Mouse (Mus musculus): ENCODE data around the gene Nat8.
"Not testable (repeated sequence)": the region's sequence is repeated elsewhere in the genome, so short reads cannot be mapped to it uniquely, and the experiment has no call there.

The Nat8 gene

GRCm38 (mm10) chr6:85831796-85832321, at the start of gene Nat8:
Nat8 (minus strand) TSS chr6:85832082.
- DNase-seq (ENCODE audit: low read depth, low spot score): no peak

GRCm38 (mm10) chr6:85869006-85869405, 37.1 kb upstream of the Nat8 start, which contains the start of gene Nat8f2:
Nat8f2 (minus strand) TSS chr6:85869158.
- DNase-seq (ENCODE audit: low read depth, low spot score): not testable (repeated sequence)

- DNase-seq (ENCODE audit: low read depth, low spot score): no peak
Measured at GRCm38 (mm10) chr6:85867726-85868690, 36.1 kb upstream of the Nat8 start.

- not testable (repeated sequence) for DNase-seq (ENCODE audit: low read depth, low spot score)
Measured at GRCm38 (mm10) chr6:85866995-85867394, 35.1 kb upstream of the Nat8 start.

- DNase-seq (ENCODE audit: low read depth, low spot score): not testable (repeated sequence)
Measured at GRCm38 (mm10) chr6:85866166-85866565, 34.3 kb upstream of the Nat8 start.

GRCm38 (mm10) chr6:85864900-85865639, 33.2 kb upstream of the Nat8 start:
- not testable (repeated sequence) for DNase-seq (ENCODE audit: low read depth, low spot score)

- DNase-seq (ENCODE audit: low read depth, low spot score): no peak
Measured at GRCm38 (mm10) chr6:85863840-85864239, 32.0 kb upstream of the Nat8 start.

GRCm38 (mm10) chr6:85863136-85863535, 31.3 kb upstream of the Nat8 start:
- DNase-seq (ENCODE audit: low read depth, low spot score): no peak

- no peak for DNase-seq (ENCODE audit: low read depth, low spot score)
Measured at GRCm38 (mm10) chr6:85862565-85862964, 30.7 kb upstream of the Nat8 start.

GRCm38 (mm10) chr6:85861247-85861646, 29.4 kb upstream of the Nat8 start:
- no peak for DNase-seq (ENCODE audit: low read depth, low spot score)

- DNase-seq (ENCODE audit: low read depth, low spot score): peak; percentile 50
Measured at GRCm38 (mm10) chr6:85856194-85856678, 24.4 kb upstream of the Nat8 start.

GRCm38 (mm10) chr6:85853481-85853880, 21.6 kb upstream of the Nat8 start:
- no peak for DNase-seq (ENCODE audit: low read depth, low spot score)

GRCm38 (mm10) chr6:85851062-85851773, 19.3 kb upstream of the Nat8 start:
- DNase-seq (ENCODE audit: low read depth, low spot score): no peak

- no peak for DNase-seq (ENCODE audit: low read depth, low spot score)
Measured at GRCm38 (mm10) chr6:85849240-85849639, 17.4 kb upstream of the Nat8 start.

- no peak for DNase-seq (ENCODE audit: low read depth, low spot score)
Measured at GRCm38 (mm10) chr6:85848140-85848539, 16.3 kb upstream of the Nat8 start.

- no peak for DNase-seq (ENCODE audit: low read depth, low spot score)
Measured at GRCm38 (mm10) chr6:85846921-85847320, 15.0 kb upstream of the Nat8 start.

- peak; percentile 65 for DNase-seq (ENCODE audit: low read depth, low spot score)
Measured at GRCm38 (mm10) chr6:85843677-85844458, 12.0 kb upstream of the Nat8 start.

- no peak for DNase-seq (ENCODE audit: low read depth, low spot score)
Measured at GRCm38 (mm10) chr6:85839982-85840381, 8.1 kb upstream of the Nat8 start.

GRCm38 (mm10) chr6:85838674-85839073, 6.8 kb upstream of the Nat8 start:
- no peak for DNase-seq (ENCODE audit: low read depth, low spot score)

- not testable (repeated sequence) for DNase-seq (ENCODE audit: low read depth, low spot score)
Measured at GRCm38 (mm10) chr6:85837307-85837706, 5.4 kb upstream of the Nat8 start.

All from 3T3-L1 (cell line).